Mouse (Mus musculus): ENCODE results near the gene Erbin. TPM values are rescaled to one million over a fixed set of nuclear protein-coding genes. Genes with fewer than 3 reads are reported as not detected.

Erbin gene
- polyA plus RNA-seq, 1 experiment, result 87.0 TPM

GRCm38 (mm10) chr13:103829623-103830135, 90.6 kb downstream of the Erbin start:
- H3K4me3 ChIP-seq (ENCODE audit: insufficient read depth, low read length), result no peak overlapping the region
- no peaks in the 10 kb centered on the region for H3K4me1 ChIP-seq (ENCODE audit: control insufficient read depth, insufficient read depth, low read length)
- no peak for TF ChIP-seq CTCF (IDR thresholded peaks at IDR 0.05; ENCODE audit: low read depth, low read length)
- no peak for TF ChIP-seq POLR2A (IDR thresholded peaks at IDR 0.05; ENCODE audit: borderline replicate concordance, low read depth, low read length)
- H3K27ac ChIP-seq (ENCODE audit: insufficient read depth, low read depth, low read length), result no peak overlapping the region

- Histone ChIP-seq H3K4me3 (ENCODE audit: insufficient read depth, low read length) (no peak overlapping the region), H3K27ac (ENCODE audit: insufficient read depth, low read depth, low read length) (no peak overlapping the region), H3K4me1 (ENCODE audit: control insufficient read depth, insufficient read depth, low read length) (no peaks in the 10 kb centered on the region)
- no peak for TF ChIP-seq POLR2A (IDR thresholded peaks at IDR 0.05; ENCODE audit: borderline replicate concordance, low read depth, low read length)
- no peak for TF ChIP-seq CTCF (IDR thresholded peaks at IDR 0.05; ENCODE audit: low read depth, low read length)
These were observed 98.0 kb downstream of the Erbin start for GRCm38 (mm10) chr13:103822270-103822669.

DNA sequence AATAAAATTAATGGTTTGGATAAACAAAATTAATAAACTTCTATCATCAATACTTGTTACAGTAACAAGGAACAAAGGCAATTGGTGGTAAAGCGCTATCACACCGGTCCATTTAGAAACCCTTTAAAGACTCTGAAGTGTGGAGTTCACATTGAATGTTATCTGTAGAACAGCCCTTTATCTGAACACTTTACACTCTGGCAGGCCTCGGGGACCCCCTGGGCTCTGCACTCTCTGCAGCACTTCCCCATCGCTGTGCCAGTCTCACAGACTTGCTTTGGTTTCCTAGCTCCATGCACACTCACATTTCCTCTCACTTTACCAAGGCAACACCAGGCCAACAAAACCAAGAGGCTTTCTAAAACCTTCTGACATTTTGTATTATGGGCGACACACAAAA, 100.9 kb downstream of the Erbin start:
- no peaks in the 10 kb centered on the region for H3K4me1 ChIP-seq (ENCODE audit: control insufficient read depth, insufficient read depth, low read length)
- H3K27ac ChIP-seq (ENCODE audit: insufficient read depth, low read depth, low read length), result no peak overlapping the region
- no peak overlapping the region for H3K4me3 ChIP-seq (ENCODE audit: insufficient read depth, low read length)
- TF ChIP-seq POLR2A (IDR thresholded peaks at IDR 0.05; ENCODE audit: borderline replicate concordance, low read depth, low read length), result no peak
- no peak for TF ChIP-seq CTCF (IDR thresholded peaks at IDR 0.05; ENCODE audit: low read depth, low read length)

- TF ChIP-seq POLR2A (IDR thresholded peaks at IDR 0.05; ENCODE audit: borderline replicate concordance, low read depth, low read length), result no peak
- TF ChIP-seq CTCF (IDR thresholded peaks at IDR 0.05; ENCODE audit: low read depth, low read length), result no peak
- Histone ChIP-seq H3K4me3 (ENCODE audit: insufficient read depth, low read length) (no peak overlapping the region), H3K4me1 (ENCODE audit: control insufficient read depth, insufficient read depth, low read length) (no peaks in the 10 kb centered on the region), H3K27ac (ENCODE audit: insufficient read depth, low read depth, low read length) (no peak overlapping the region)
These were observed 102.4 kb downstream of the Erbin start for GRCm38 (mm10) chr13:103817935-103818334.

DNA sequence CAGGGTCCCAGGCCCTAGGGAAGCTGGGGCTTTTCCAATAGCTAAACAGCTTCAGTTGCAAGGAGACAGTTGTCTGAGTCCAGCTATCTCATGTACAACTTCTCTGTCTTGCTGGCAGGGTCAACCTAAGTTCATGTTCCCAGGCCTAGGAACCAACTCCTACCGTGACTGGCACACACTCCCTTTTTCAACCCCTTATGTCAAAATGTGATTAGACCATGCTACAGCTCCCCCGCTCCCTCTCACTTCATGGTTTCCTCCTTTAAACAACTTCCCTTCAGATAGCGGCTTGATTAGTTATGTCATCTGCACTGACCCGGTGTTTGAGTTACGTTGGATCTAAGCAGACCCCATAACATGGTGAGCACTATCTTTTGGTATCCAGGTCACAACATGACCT, 112.8 kb downstream of the Erbin start:
- no peak for TF ChIP-seq CTCF (IDR thresholded peaks at IDR 0.05; ENCODE audit: low read depth, low read length)
- no peak for TF ChIP-seq POLR2A (IDR thresholded peaks at IDR 0.05; ENCODE audit: borderline replicate concordance, low read depth, low read length)
- Histone ChIP-seq H3K27ac (ENCODE audit: insufficient read depth, low read depth, low read length) (no peak overlapping the region), H3K4me1 (ENCODE audit: control insufficient read depth, insufficient read depth, low read length) (0 out of 2 replicates have a peak, but pooled peaks cover 2% of the 10 kb centered on the region), H3K4me3 (ENCODE audit: insufficient read depth, low read length) (no peak overlapping the region)

DNA sequence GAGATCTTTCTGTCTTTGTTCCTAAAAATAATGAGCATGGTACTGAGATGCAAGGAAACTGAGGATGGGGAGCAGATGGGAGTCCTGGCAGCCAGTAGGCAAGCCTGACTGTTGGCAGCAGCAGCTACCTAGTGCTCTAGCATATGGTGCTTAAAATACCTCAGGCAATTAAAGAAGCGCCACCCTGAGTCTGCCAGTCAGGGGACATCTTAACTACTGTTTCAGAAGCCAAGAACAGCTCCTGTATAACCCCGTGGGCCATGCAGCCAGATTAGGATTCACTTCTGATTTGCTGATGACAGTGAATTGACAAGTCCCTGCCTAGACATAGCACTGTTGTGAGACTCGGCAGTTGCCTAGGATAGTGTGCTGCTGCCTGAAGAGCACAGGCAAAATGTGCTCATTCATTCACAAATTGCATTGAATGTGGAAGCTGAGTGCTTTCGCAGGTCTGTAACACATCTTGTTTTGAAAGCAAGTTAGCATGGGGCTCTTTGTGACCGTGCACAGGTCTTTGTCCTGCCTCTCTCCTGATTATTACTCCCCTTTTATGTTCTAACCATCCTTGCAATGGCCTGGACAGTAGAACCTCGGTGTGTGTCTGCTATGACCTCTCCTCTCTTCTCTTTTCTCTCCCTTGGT, 114.0 kb downstream of the Erbin start:
- Histone ChIP-seq H3K27ac (ENCODE audit: insufficient read depth, low read depth, low read length) (no peak overlapping the region), H3K4me1 (ENCODE audit: control insufficient read depth, insufficient read depth, low read length) (0 out of 2 replicates have a peak, but pooled peaks cover 2% of the 10 kb centered on the region), H3K4me3 (ENCODE audit: insufficient read depth, low read length) (no peak overlapping the region)
- TF ChIP-seq CTCF (IDR thresholded peaks at IDR 0.05; ENCODE audit: low read depth, low read length), result no peak
- TF ChIP-seq POLR2A (IDR thresholded peaks at IDR 0.05; ENCODE audit: borderline replicate concordance, low read depth, low read length), result no peak

DNA sequence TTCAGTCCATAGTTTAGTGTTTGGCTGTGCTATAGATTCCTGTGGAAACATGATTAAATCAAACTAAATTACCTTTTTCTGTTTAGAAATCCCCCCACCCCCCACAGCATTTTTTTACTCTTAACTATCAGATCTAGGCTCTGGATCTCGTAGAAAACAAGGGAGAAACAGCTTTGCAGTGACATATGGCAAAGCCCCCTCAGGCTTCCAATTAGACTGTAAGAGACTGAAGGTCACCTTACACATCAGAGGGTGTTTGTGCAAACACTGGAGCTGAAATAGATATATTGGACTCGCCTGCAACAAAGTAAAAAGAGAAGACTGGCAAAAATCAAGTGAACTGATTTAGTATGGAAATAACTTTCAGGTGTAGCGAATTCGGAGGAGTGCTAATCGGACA, 116.6 kb downstream of the Erbin start:
- no peak overlapping the region for H3K4me3 ChIP-seq (ENCODE audit: insufficient read depth, low read length)
- 0 out of 2 replicates have a peak, but pooled peaks cover 2% of the 10 kb centered on the region for H3K4me1 ChIP-seq (ENCODE audit: control insufficient read depth, insufficient read depth, low read length)
- TF ChIP-seq POLR2A (IDR thresholded peaks at IDR 0.05; ENCODE audit: borderline replicate concordance, low read depth, low read length) (no peak), CTCF (IDR thresholded peaks at IDR 0.05; ENCODE audit: low read depth, low read length) (no peak)
- H3K27ac ChIP-seq (ENCODE audit: insufficient read depth, low read depth, low read length), result no peak overlapping the region

DNA sequence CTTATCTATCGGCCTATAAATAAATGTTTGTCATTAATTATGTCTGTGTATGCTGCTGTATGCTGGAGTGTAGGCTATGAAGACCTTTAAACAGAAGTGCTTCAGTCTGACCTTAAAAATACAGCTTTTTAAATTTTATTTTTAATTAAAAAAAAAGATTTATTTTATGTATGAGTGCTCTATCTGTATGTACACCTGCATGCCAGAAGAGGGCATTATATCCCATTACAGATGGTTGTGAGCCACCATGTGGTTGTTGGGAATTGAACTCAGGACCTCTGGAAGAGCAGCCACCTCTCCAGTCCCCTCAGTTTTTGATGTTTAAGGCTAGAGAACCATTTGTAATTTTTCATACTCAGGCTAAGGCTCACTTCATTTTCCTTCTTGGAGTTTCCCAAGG, 119.3 kb downstream of the Erbin start:
- no peaks in the 10 kb centered on the region for H3K4me1 ChIP-seq (ENCODE audit: control insufficient read depth, insufficient read depth, low read length)
- no peak overlapping the region for H3K27ac ChIP-seq (ENCODE audit: insufficient read depth, low read depth, low read length)
- no peak for TF ChIP-seq CTCF (IDR thresholded peaks at IDR 0.05; ENCODE audit: low read depth, low read length)
- no peak for TF ChIP-seq POLR2A (IDR thresholded peaks at IDR 0.05; ENCODE audit: borderline replicate concordance, low read depth, low read length)
- no peak overlapping the region for H3K4me3 ChIP-seq (ENCODE audit: insufficient read depth, low read length)

- no peaks in the 10 kb centered on the region for H3K4me1 ChIP-seq (ENCODE audit: control insufficient read depth, insufficient read depth, low read length)
- H3K4me3 ChIP-seq (ENCODE audit: insufficient read depth, low read length), result no peak overlapping the region
- no peak for TF ChIP-seq POLR2A (IDR thresholded peaks at IDR 0.05; ENCODE audit: borderline replicate concordance, low read depth, low read length)
- H3K27ac ChIP-seq (ENCODE audit: insufficient read depth, low read depth, low read length), result no peak overlapping the region
These were observed 125.4 kb downstream of the Erbin start for GRCm38 (mm10) chr13:103794688-103795543.
